Mouse (Mus musculus) bone marrow macrophage, adult 2 months (primary cell): Measurements from ENCODE around the gene Garnl3.

Experiments
- CTCF ChIP-seq: IDR thresholded peaks from 2 replicates; pipeline ENCODE4 v1.5.1; 2012; ENCODE audit warnings: low read depth, mild to moderate bottlenecking, low read length, moderate library complexity
- POLR2A ChIP-seq: IDR thresholded peaks from 2 replicates; pipeline ENCODE4 v1.6.1; 2012; ENCODE audit warnings: mild to moderate bottlenecking, low read depth, low read length, borderline replicate concordance

GRCm38 (mm10) chr2:32974216-32974615, 157.2 kb downstream of the Garnl3 start:
- TF ChIP-seq CTCF (no peak), POLR2A (no peak)
